Mouse (Mus musculus) intestine, postnatal 0 days (tissue): ENCODE data around the gene H2-Oa. TPM values are rescaled to one million over a fixed set of nuclear protein-coding genes. Genes with fewer than 3 reads are reported as not detected.
A peak's percentile ranks its signal among the peaks of the same experiment; 100 is the strongest.

ENCODE experiments used
- ATAC-seq: fragments of 200-750 bp; cut with Nextera tagmentation; 2 replicates; pipeline ENCODE4 v1.8.0; 2017; ENCODE audit warnings: mild to moderate bottlenecking, moderate TSS enrichment, moderate library complexity
- H3K27ac ChIP-seq: fragments of 300-500 bp; sonication (generic); 2 replicates; pipeline ENCODE4 v1.5.1; 2014; ENCODE audit warnings: mild to moderate bottlenecking, low read depth, low read length, moderate library complexity
- H3K27me3 ChIP-seq: fragments of 300-500 bp; sonication (generic); replicated peaks from 2 replicates; pipeline ENCODE4 v1.6.1; 2014; ENCODE audit warnings: low read length, mixed read lengths; ENCODE audit not compliant: control insufficient read depth, insufficient read depth
- H3K36me3 ChIP-seq: fragments of 300-500 bp; sonication (generic); 2 replicates; pipeline ENCODE4 v1.6.1; 2014; ENCODE audit warnings: mild to moderate bottlenecking, moderate library complexity; ENCODE audit not compliant: control insufficient read depth, insufficient read depth
- H3K4me1 ChIP-seq: fragments of 300-500 bp; sonication (generic); replicated peaks from 2 replicates; pipeline ENCODE4 v1.6.1; 2014; ENCODE audit warnings: antibody characterized with exemption, low read length, mixed read lengths; ENCODE audit not compliant: control insufficient read depth, insufficient read depth
- H3K4me2 ChIP-seq: fragments of 300-500 bp; sonication (generic); replicated peaks from 2 replicates; pipeline ENCODE4 v1.6.1; 2014; ENCODE audit warnings: low read depth, mild to moderate bottlenecking, moderate library complexity
- H3K4me3 ChIP-seq: fragments of 300-500 bp; sonication (generic); 2 replicates; pipeline ENCODE4 v1.5.1; 2014; ENCODE audit warnings: low read depth, low read length
- H3K9ac ChIP-seq: fragments of 300-500 bp; sonication (generic); 2 replicates; pipeline ENCODE4 v1.6.1; 2014; ENCODE audit warnings: mild to moderate bottlenecking, low read depth, low read length
- H3K9me3 ChIP-seq: fragments of 300-500 bp; sonication (generic); 2 replicates; pipeline ENCODE4 v1.6.1; 2016; ENCODE audit warnings: mixed run types; ENCODE audit not compliant: control insufficient read depth
- CTCF ChIP-seq: sonication (generic); IDR thresholded peaks from 2 replicates; pipeline ENCODE4 v1.5.1; 2016; ENCODE audit warnings: low read depth, mild to moderate bottlenecking, control low read depth, antibody characterized with exemption, moderate library complexity
- WGBS: fragments of 180-500 bp; shearing (Covaris S2); extraction: QIAGEN DNeasy Blood & Tissue Kit; methylation state at CpG from one replicate; pipeline ENCODE4 v1.1.7; 2014; 5-methylcytosine and 5-hydroxymethylcytosine counted together
- polyA plus RNA-seq: library from polyadenylated mRNA; unstranded; fragments of >200 nt; fragmentation: Nextera tagmentation; extraction: Ambion mirVana; gene quantifications from 2 replicates; pipeline ENCODE4 v1.2.1, GENCODE M21; 2015

H2-Oa gene
- polyA plus RNA-seq, 1 experiment from 2014 or later = 0.25 TPM

GRCm38 (mm10) chr17:34128264-34128937 lies 36.3 kb downstream of the H2-Oa start:
- TF ChIP-seq CTCF = peak; percentile 47
- no peak overlapping the region for H3K27ac ChIP-seq
- H3K4me1 ChIP-seq = peaks cover 6% of the 10 kb centered on the region
- no peaks in the 10 kb centered on the region for H3K36me3 ChIP-seq
- H3K4me2 ChIP-seq = 0 out of 2 replicates have a peak overlapping the region, but pooled peaks have one; percentile 13
- H3K4me3 ChIP-seq = no peak overlapping the region
- ATAC-seq = no peak
- H3K9me3 ChIP-seq = no peaks in the 10 kb centered on the region
- 49% methylated on average over 13 of the region's 13 CpGs for WGBS
- H3K27me3 ChIP-seq = no peaks in the 10 kb centered on the region
- H3K9ac ChIP-seq = no peak overlapping the region

GRCm38 (mm10) chr17:34128944-34129791 lies 37.0 kb downstream of the H2-Oa start:
- WGBS = 24% methylated on average over 18 of the region's 18 CpGs
- Histone ChIP-seq H3K4me3 (no peak overlapping the region), H3K4me1 (peaks cover 6% of the 10 kb centered on the region), H3K27ac (no peak overlapping the region), H3K36me3 (no peaks in the 10 kb centered on the region), H3K9me3 (no peaks in the 10 kb centered on the region), H3K9ac (no peak overlapping the region), H3K4me2 (peak overlapping the region; percentile 13; the same call in 1 of the 2 replicates), H3K27me3 (no peaks in the 10 kb centered on the region)
- peak; percentile 50 for TF ChIP-seq CTCF
- ATAC-seq = no peak

- H3K4me2 ChIP-seq = no peak overlapping the region
- H3K9ac ChIP-seq = 0 out of 2 replicates have a peak overlapping the region, but pooled peaks have one; percentile 22
- no peak for ATAC-seq
These were observed 38.2 kb downstream of the H2-Oa start for GRCm38 (mm10) chr17:34130073-34130947.

DNA sequence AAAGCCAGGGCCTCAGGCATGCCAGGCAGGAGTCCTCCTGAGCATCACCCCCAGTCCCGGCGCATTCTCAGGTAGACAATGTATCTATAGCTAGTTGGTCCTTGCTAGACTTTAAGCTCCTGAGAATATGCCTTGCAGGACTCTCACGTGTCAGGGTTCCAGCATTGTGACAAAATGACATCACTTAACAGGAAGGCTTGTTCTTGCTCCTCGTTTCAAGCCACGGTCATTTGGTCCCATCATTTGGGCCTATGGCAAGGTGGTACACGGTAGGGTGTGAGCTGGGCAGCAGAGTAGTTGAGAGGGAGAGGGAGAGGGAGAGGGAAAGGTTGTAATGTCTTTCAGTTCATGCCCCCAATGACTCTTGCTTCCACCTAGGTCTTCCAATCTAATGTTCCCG lies 39.8 kb downstream of the H2-Oa start:
- ATAC-seq = no peak
- Histone ChIP-seq H3K27me3 (no peaks in the 10 kb centered on the region), H3K4me3 (no peak overlapping the region), H3K27ac (no peak overlapping the region), H3K9me3 (no peaks in the 10 kb centered on the region), H3K4me1 (peaks cover 6% of the 10 kb centered on the region), H3K4me2 (no peak overlapping the region), H3K36me3 (no peaks in the 10 kb centered on the region), H3K9ac (no peak overlapping the region)
- WGBS = 81% methylated on average over 7 of the region's 7 CpGs
- no peak for TF ChIP-seq CTCF

More at GRCm38 (mm10) chr17:34130073-34130947, 38.2 kb downstream of the H2-Oa start:
- H3K9me3 ChIP-seq = no peaks in the 10 kb centered on the region
- peaks cover 6% of the 10 kb centered on the region for H3K4me1 ChIP-seq
- H3K4me3 ChIP-seq = no peak overlapping the region
- TF ChIP-seq CTCF = no peak
- H3K27me3 ChIP-seq = no peaks in the 10 kb centered on the region
- H3K27ac ChIP-seq = no peak overlapping the region
- H3K36me3 ChIP-seq = no peaks in the 10 kb centered on the region
- 66% methylated on average over 19 of the region's 19 CpGs for WGBS

DNA sequence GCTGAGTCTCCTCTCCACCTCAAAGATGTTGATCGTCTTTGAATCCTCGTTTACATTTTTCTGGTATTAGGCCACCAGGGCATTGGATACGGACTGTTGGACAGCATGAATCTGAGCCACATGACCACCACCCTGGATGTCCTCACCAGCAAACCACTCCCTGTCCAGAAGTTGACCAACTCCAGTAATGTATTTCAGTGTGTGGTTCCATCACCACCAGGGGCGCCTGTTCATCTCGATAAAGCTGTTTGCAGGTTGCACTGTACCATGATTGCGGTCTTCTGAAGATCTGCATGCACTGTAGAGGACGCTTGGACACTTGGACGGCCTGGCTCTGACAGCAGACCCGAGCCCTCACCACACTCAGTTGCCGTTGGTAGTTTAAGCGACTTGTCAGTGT lies 41.1 kb downstream of the H2-Oa start:
- H3K9me3 ChIP-seq = no peaks in the 10 kb centered on the region
- no peak overlapping the region for H3K4me2 ChIP-seq
- 73% methylated on average over 11 of the region's 11 CpGs for WGBS
- H3K36me3 ChIP-seq = no peaks in the 10 kb centered on the region
- peak; percentile 63 for TF ChIP-seq CTCF
- ATAC-seq = no peak
- H3K27ac ChIP-seq = no peak overlapping the region
- no peak overlapping the region for H3K4me3 ChIP-seq
- 0 out of 2 replicates have a peak, but pooled peaks cover 5% of the 10 kb centered on the region for H3K27me3 ChIP-seq
- no peak overlapping the region for H3K9ac ChIP-seq
- no peaks in the 10 kb centered on the region for H3K4me1 ChIP-seq

- H3K36me3 ChIP-seq = no peaks in the 10 kb centered on the region
- WGBS = 75% methylated on average over 3 of the region's 3 CpGs
- no peak overlapping the region for H3K27ac ChIP-seq
- 0 out of 2 replicates have a peak, but pooled peaks cover 2% of the 10 kb centered on the region for H3K4me1 ChIP-seq
- ATAC-seq = no peak
- 0 out of 2 replicates have a peak, but pooled peaks cover 16% of the 10 kb centered on the region for H3K27me3 ChIP-seq
- no peaks in the 10 kb centered on the region for H3K9me3 ChIP-seq
- H3K4me3 ChIP-seq = no peak overlapping the region
- peak; percentile 6; the same call in 1 of the 2 replicates for TF ChIP-seq CTCF
- no peak overlapping the region for H3K4me2 ChIP-seq
- no peak overlapping the region for H3K9ac ChIP-seq
These were observed 42.3 kb downstream of the H2-Oa start for GRCm38 (mm10) chr17:34134451-34134850.
